Mouse (Mus musculus) gastrocnemius, postnatal 14 days (tissue): Measurements from ENCODE around the gene Dupd1. TPM values are rescaled to one million over a fixed set of nuclear protein-coding genes. Genes with fewer than 3 reads are reported as not detected.
A peak's percentile ranks its signal among the peaks of the same experiment; 100 is the strongest.

Source experiments
- DNase-seq: peaks from one replicate; pipeline ENCODE4 v3.0.0; 2021; ENCODE audit warnings: mixed read lengths
- intact Hi-C: fragments of 180-260 bp; cut with DNase I; formaldehyde crosslinking; loops from one replicate; pipeline ENCODE4 v1.15.1; 2025; ENCODE audit warnings: low total_unique reads
- total RNA-seq, 2 experiments: library from RNA; stranded (reverse); gene quantifications; 2 replicates each; pipeline ENCODE4 v1.2.3; 2021

The Dupd1 gene
- total RNA-seq, 2 experiments from 2014 or later: 94.9 to 98.0 TPM

- intact Hi-C loops: loop anchor here (5.0 kb wide), 1 partner anchor 36 kb away; no protein-coding TSS in a partner anchor
- no peak for DNase-seq
Measured at GRCm38 (mm10) chr14:21733131-21733905, 18.9 kb upstream of the Dupd1 start.

- DNase-seq: no peak
Measured at GRCm38 (mm10) chr14:21729936-21730335, 15.6 kb upstream of the Dupd1 start.

GRCm38 (mm10) chr14:21729031-21729732 is 14.8 kb upstream of the Dupd1 start:
- intact Hi-C loops: no loop called here
- no peak for DNase-seq

More at GRCm38 (mm10) chr14:21729936-21730335, 15.6 kb upstream of the Dupd1 start:
- intact Hi-C loops: loop anchor here (5.0 kb wide), 1 partner anchor 33 kb away; no protein-coding TSS in a partner anchor

DNA sequence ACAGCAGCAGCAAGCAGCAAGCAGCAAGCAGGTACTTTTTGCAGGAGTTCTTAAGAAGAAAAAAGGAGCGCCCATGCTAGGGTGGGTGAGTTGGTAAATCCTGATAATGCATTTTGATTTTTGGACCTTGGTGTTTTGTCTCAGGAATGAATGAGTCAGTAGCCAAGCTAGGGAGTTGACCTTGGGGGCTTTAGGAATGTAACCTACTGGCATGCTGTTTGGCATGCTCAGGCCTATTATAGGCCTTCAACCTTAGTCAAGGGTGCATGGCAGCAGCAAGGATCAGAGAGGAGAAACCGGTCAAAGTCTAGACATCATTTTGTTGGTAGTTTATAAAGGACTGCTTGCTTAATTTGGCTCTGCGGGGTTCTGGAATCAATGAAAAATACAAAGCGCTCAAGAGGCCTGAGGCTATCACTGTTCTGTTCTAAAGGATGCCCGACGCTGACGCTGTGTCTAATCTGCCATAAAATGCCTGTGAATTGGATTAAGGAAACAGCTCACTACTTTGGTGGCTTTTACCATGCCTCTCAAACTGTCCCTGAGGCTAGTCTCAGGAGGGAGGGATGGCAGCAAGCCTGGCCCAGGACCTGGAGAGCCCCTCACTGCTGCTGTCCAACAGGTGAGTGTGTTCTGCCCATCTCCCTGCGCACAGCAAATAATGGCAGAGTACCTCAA is 7.8 kb upstream of the Dupd1 start:
- DNase-seq: no peak
- intact Hi-C loops: no loop called here

DNA sequence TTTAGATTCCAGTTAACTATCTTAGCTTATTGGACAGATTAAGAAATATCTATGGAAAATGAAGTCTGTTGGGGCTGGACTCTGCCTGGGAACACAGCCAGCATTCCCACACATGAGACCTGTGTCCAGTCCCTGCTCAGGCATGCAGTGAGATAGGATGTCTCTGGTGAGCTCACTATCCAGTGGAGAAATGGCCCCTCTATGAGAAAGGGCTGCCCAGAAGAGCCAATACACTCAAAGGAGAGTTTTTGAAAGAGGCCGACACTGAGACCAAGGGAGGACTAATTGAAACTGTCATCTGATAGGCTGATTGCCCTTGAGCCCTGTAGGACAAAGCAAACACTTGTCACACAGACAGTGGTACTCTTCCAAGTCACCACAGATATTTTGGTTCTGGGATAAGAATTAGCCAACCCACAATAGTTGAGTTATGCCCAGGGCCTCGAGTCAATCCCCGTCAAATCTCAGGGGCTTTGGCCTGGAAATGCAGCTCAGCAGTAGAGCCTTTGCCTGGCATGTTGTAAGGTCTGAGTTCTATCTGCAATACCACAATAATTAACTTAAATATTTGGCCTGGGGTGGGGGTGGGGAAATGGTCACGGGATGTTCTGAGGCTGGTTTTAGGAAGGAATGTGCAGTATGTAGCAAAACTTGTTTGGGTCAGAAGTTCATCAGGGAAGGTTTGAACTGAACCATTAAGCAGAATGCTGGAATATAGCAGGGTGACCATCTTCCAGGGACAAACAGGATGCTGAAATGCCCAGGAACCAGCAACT is 6.2 kb upstream of the Dupd1 start:
- no peak for DNase-seq
- intact Hi-C loops: no loop called here

DNA sequence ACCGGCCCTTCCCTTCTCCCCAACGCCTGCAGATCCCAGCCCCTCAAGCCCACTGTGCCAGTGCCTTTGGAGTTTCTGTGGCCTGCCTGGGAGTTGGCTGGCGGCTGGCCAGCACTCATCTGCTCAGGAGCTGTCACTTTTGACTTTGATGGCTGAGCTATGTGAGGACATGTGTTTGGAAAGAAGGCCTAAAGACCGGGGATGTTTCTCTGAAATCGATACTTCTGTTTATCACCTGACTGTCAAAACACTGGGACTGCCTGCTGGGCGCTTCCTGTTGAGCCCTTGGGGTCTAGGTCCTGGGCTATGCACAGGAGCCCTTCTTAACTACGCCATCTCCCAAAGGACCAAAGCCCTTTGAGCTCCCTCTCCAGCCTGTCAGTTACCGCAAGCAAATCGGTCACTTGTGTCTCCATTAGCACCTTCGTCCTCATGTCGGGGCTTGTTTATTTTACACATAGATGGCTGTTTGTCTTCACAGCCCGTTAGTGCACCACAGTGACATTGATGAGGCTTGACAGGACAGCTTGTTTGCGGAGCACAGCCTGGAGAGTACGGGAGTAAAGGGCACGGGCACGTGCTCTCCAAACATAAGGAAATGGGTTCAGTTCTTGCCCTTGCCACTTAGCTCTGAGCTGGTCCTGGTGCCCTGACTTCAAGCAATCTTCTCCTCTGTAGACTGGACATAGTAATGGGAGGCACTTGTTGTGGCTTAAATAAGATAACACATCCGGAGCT is 5.4 kb upstream of the Dupd1 start:
- no peak for DNase-seq
- intact Hi-C loops: no loop called here

DNA sequence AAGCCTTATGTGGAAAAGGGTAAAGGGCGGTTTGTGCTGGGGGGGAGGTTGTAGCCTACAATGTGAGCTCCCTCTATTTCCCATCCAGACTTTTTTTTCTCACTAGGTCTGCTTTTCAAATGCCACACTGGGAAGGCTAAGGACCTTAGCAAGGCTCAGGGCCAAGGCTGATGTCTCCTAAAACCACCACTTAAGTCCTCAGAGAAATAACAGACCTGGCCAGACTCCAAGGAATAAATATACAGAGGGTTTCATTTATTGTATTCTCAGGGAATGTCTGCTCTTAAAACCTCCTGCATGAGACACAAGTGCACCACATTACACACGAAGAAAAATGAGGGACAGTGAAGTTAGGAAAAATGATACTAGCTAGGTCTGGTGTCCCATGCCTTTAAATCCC is 3.1 kb downstream of the Dupd1 start:
- DNase-seq: no peak
- intact Hi-C loops: no loop called here

GRCm38 (mm10) chr14:21709545-21709944 is 4.8 kb downstream of the Dupd1 start:
- no peak for DNase-seq
- intact Hi-C loops: no loop called here

- peak; percentile 47 for DNase-seq
- intact Hi-C loops: no loop called here
Measured at GRCm38 (mm10) chr14:21706759-21707571, 7.4 kb downstream of the Dupd1 start.

- DNase-seq: no peak
- intact Hi-C loops: no loop called here
Measured at GRCm38 (mm10) chr14:21705462-21705861, 8.9 kb downstream of the Dupd1 start.

GRCm38 (mm10) chr14:21703255-21703654 is 11.1 kb downstream of the Dupd1 start:
- intact Hi-C loops: no loop called here
- DNase-seq: no peak

- intact Hi-C loops: no loop called here
- no peak for DNase-seq
Measured at GRCm38 (mm10) chr14:21702691-21703090, 11.7 kb downstream of the Dupd1 start.

GRCm38 (mm10) chr14:21696186-21696830 is 18.1 kb downstream of the Dupd1 start:
- intact Hi-C loops: loop anchor here (5.0 kb wide), 1 partner anchor 36 kb away; no protein-coding TSS in a partner anchor

GRCm38 (mm10) chr14:21695020-21695419 is 19.4 kb downstream of the Dupd1 start:
- intact Hi-C loops: loop anchor here (5.0 kb wide), 1 partner anchor 37 kb away; no protein-coding TSS in a partner anchor

More at GRCm38 (mm10) chr14:21696186-21696830, 18.1 kb downstream of the Dupd1 start:
- DNase-seq: no peak

DNA sequence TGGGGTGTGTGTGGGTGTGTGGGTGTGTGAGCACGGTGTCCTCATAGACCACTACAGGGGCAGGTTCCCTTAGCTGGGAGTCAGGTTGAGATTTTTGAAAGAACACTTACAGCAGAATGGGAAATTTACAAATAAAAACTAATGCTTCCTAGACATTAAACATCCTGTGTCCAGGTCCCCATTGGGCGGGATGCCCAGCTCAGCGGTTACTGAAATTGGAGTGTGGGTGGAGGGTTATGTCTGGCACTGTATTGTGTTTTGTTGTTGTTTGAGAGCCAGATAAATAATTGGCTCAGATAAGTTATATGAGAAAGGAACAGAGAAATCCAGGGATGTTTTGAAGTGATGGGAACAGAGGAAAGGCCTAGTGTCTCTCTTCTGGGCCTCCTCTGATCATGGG is 23.3 kb downstream of the Dupd1 start:
- no peak for DNase-seq
- intact Hi-C loops: no loop called here

More at GRCm38 (mm10) chr14:21695020-21695419, 19.4 kb downstream of the Dupd1 start:
- DNase-seq: no peak

- no peak for DNase-seq
- intact Hi-C loops: loop anchor here (10.0 kb wide), 1 partner anchor 168 kb away; no protein-coding TSS in a partner anchor
Measured at GRCm38 (mm10) chr14:21686376-21687279, 27.7 kb downstream of the Dupd1 start.
